Mouse (Mus musculus) megakaryocyte, embryonic 14.5 days (primary cell): ENCODE results near the gene Ifnl2. TPM values are rescaled to one million over a fixed set of nuclear protein-coding genes. Genes with fewer than 3 reads are reported as not detected.
"Not testable (repeated sequence)": the region's sequence is repeated elsewhere in the genome, so short reads cannot be mapped to it uniquely, and the experiment has no call there.

Experiments used
- H3K27me3 ChIP-seq: replicated peaks from 2 replicates; pipeline ENCODE3; 2012; ENCODE audit warnings: inconsistent platforms
- H3K36me3 ChIP-seq: replicated peaks from 2 replicates; pipeline ENCODE3; 2012; ENCODE audit warnings: low read length, inconsistent platforms, mixed read lengths
- H3K4me1 ChIP-seq: 2 replicates; pipeline ENCODE4 v1.6.1; 2012; ENCODE audit warnings: inconsistent platforms
- H3K4me3 ChIP-seq: replicated peaks from 2 replicates; pipeline ENCODE3; 2012; ENCODE audit warnings: moderate library complexity, mild to moderate bottlenecking, inconsistent platforms
- H3K9me3 ChIP-seq: 2 replicates; pipeline ENCODE4 v1.6.1; 2012; ENCODE audit warnings: inconsistent platforms
- FLI1 ChIP-seq: IDR thresholded peaks from 2 replicates; pipeline ENCODE4 v1.6.1; 2012; ENCODE audit warnings: low read length, inconsistent platforms, mixed read lengths
- GATA1 ChIP-seq: IDR thresholded peaks from 3 replicates; pipeline ENCODE4 v1.6.1; 2012; ENCODE audit warnings: mixed read lengths, low read length, inconsistent platforms, borderline replicate concordance
- polyA plus RNA-seq: library from polyadenylated mRNA; stranded (reverse); fragments of >175 nt; gene quantifications from 2 replicates; pipeline ENCODE4 v1.2.3, GENCODE M21; 2012; ENCODE audit warnings: low replicate concordance; ENCODE audit not compliant: insufficient read depth

The Ifnl2 gene
- polyA plus RNA-seq, 1 experiment = not detected

- Histone ChIP-seq H3K27me3 (peaks cover 46% of the 10 kb centered on the region), H3K4me3 (peak overlapping the region; percentile 56), H3K36me3 (no peaks in the 10 kb centered on the region), H3K9me3 (peaks cover 5% of the 10 kb centered on the region; the same call in 1 of the 2 replicates), H3K4me1 (peaks cover 48% of the 10 kb centered on the region)
- TF ChIP-seq FLI1 (no peak), GATA1 (no peak)
Observed at GRCm38 (mm10) chr7:28545048-28545890, 35.0 kb upstream of the Ifnl2 start.

DNA sequence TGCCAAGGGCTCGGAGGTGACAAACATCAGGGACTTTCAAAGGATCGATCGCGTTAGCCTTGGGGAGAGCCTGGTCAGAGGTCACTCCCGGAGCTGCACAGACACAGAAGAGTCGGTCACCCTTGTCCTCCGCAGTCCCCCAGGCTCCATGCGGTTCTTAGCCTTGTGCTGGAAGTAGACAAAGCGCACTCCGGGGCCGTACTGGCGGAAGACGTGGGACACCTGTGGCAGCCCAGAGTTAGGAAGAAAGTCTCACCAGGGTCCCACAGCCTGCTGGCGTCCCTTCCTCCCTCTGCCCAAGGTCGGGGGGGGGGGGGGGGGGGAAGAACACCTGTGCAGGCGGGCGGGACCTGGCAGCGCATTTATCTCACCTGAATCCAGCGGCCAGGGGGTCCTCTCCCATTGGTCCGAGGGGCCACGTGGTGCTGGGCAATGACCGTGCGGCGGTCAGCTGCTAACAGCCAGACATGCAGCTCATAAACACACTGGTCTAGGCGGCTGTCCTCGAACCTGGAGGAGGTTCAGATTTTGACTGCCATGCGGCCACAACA is 33.9 kb upstream of the Ifnl2 start:
- TF ChIP-seq GATA1 = no peak
- no peak for TF ChIP-seq FLI1
- peaks cover 7% of the 10 kb centered on the region for H3K9me3 ChIP-seq
- H3K36me3 ChIP-seq = no peaks in the 10 kb centered on the region
- peaks cover 41% of the 10 kb centered on the region for H3K4me1 ChIP-seq
- no peak overlapping the region for H3K4me3 ChIP-seq
- peaks cover 46% of the 10 kb centered on the region for H3K27me3 ChIP-seq

DNA sequence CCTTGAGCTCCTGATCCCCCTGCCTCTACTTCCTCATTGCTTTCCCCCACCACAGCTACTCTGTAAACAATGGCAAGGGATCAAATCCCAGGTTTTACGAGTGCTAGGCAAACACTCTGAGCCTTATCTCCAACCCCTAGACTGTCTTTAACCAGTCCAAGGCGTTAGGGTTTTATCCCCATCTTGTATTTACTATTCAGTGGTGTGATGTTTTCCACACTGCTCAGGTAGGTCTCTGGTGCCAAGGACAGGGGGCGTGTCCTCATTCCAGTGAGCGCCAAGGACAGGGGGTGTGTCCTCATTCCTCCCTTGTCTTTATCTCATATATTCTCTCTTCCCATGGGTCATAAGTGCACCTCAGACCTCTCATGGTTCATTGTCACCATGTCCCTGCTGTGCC is 30.3 kb upstream of the Ifnl2 start, which contains the start of gene Sycn:
TSS of gene Sycn (plus strand) at position 360 of the 400 bp plus-strand sequence.
- H3K27me3 ChIP-seq = peaks cover 31% of the 10 kb centered on the region
- no peaks in the 10 kb centered on the region for H3K36me3 ChIP-seq
- peaks cover 18% of the 10 kb centered on the region for H3K9me3 ChIP-seq
- peaks cover 10% of the 10 kb centered on the region for H3K4me1 ChIP-seq
- H3K4me3 ChIP-seq = peak within 1 kb of the TSS; percentile 28
- TF ChIP-seq GATA1 = no peak
- no peak for TF ChIP-seq FLI1

- Histone ChIP-seq H3K27me3 (peaks cover 20% of the 10 kb centered on the region), H3K9me3 (peaks cover 18% of the 10 kb centered on the region)
- not testable (repeated sequence) for H3K4me1 ChIP-seq, H3K4me3 ChIP-seq, H3K36me3 ChIP-seq
Observed at GRCm38 (mm10) chr7:28538886-28539285, 28.6 kb upstream of the Ifnl2 start.

- TF ChIP-seq FLI1 (no peak), GATA1 (no peak)
- H3K9me3 ChIP-seq = no peaks in the 10 kb centered on the region
- peaks cover 8% of the 10 kb centered on the region for H3K27me3 ChIP-seq
- H3K36me3 ChIP-seq = no peaks in the 10 kb centered on the region
- peaks cover 25% of the 10 kb centered on the region for H3K4me1 ChIP-seq
- no peak overlapping the region for H3K4me3 ChIP-seq
Observed at GRCm38 (mm10) chr7:28532005-28532404, 21.8 kb upstream of the Ifnl2 start.

- H3K4me3 ChIP-seq = peak overlapping the region; percentile 86
- H3K27me3 ChIP-seq = peaks cover 5% of the 10 kb centered on the region
- H3K9me3 ChIP-seq = no peaks in the 10 kb centered on the region
- H3K36me3 ChIP-seq = no peaks in the 10 kb centered on the region
- TF ChIP-seq FLI1 = no peak
- TF ChIP-seq GATA1 = no peak; the same call in 2 of the 3 replicates
- H3K4me1 ChIP-seq = peaks cover 19% of the 10 kb centered on the region
Observed at GRCm38 (mm10) chr7:28527922-28528719, 17.9 kb upstream of the Ifnl2 start.

GRCm38 (mm10) chr7:28522536-28522935 is 12.3 kb upstream of the Ifnl2 start, which contains the start of gene Ifnl3:
TSS of gene Ifnl3 (plus strand) at chr7:28522836.
- H3K27me3 ChIP-seq, H3K36me3 ChIP-seq, H3K4me1 ChIP-seq, H3K4me3 ChIP-seq, H3K9me3 ChIP-seq: not testable (repeated sequence)

DNA sequence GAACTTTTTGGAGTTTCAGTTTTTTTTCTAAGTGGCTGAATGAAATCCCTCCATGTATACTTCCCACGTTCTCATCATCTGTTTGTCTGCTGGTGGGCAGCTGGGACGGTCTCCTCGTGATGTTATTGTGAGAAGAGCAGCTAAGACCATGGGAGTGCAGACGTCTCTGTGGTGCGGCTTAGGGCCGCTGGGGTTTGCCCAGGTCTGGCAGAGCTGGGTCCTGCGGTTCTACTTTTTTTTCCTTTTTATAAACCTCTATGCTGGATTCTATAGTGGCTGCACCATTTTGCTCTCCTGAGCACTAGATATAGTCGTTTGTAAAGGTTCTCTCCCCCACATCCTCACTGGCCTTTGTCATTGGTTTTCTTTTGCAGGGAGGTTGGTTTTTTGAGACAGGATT is 1.2 kb upstream of the Ifnl2 start:
- TF ChIP-seq FLI1 = no peak
- TF ChIP-seq GATA1 = no peak
- peaks cover 13% of the 10 kb centered on the region for H3K27me3 ChIP-seq
- no peaks in the 10 kb centered on the region for H3K9me3 ChIP-seq
- H3K36me3 ChIP-seq = no peaks in the 10 kb centered on the region
- H3K4me1 ChIP-seq = no peaks in the 10 kb centered on the region
- no peak overlapping the region for H3K4me3 ChIP-seq

GRCm38 (mm10) chr7:28509121-28509520 is 1.1 kb downstream of the Ifnl2 start:
- not testable (repeated sequence) for H3K4me3 ChIP-seq, H3K4me1 ChIP-seq, H3K9me3 ChIP-seq, H3K36me3 ChIP-seq
- peaks cover 13% of the 10 kb centered on the region for H3K27me3 ChIP-seq

- H3K4me1 ChIP-seq = no peaks in the 10 kb centered on the region
- H3K9me3 ChIP-seq = peaks cover 5% of the 10 kb centered on the region
- H3K36me3 ChIP-seq = no peaks in the 10 kb centered on the region
- no peak overlapping the region for H3K4me3 ChIP-seq
- TF ChIP-seq GATA1 = no peak
- TF ChIP-seq FLI1 = no peak
- peaks cover 6% of the 10 kb centered on the region for H3K27me3 ChIP-seq
Observed at GRCm38 (mm10) chr7:28505585-28505984, 4.7 kb downstream of the Ifnl2 start.
